Mouse (Mus musculus): ENCODE measurements around the gene Dzip3.
A peak's percentile ranks its signal among the peaks of the same experiment; 100 is the strongest.

Dzip3 gene

DNA sequence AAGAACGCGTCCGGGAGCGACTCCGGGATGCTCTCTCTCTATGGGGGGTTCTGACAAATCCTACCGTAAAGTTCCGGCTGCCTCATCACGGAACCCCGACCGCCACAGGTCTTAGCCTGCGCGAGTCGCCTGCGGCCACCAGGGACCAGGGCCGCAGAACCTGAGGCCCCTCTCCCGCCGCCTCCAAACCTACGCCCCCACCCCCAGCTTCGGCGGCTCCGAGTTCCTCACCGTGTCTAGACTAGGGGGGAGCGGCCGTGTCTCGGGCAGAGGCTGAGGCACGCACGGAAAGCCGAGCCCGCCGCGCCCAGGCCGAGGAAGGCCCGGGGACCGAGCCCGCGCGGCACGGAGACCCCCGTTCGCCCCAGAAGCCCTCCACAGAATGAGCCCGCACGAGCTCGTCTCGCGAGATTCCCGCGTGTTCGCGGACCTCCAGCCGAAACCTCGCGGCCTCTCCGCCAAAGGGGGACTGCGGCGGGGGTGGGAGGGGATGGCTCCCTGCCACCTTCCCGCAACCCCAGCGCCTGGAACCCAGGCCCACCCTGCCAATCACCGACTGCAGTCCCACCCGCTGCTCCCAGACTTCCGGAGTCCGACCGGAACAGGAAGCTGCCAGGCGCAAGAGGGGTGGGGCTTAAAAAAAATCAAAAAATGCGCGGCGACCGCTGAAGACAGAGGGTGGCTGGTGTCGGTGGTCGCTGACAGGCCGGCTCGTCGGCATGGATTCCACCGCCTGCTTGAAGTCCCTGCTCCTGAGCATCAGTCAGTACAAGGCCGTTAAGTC lies at the start of gene Dzip3, which contains the start of gene Cip2a:
Dzip3 (minus strand) TSS at position 607 of the 784 bp plus-strand sequence.
Cip2a (plus strand) TSS at position 627 of the 784 bp plus-strand sequence.
- DNase-seq, result peak; percentile 96 to 97

DNA sequence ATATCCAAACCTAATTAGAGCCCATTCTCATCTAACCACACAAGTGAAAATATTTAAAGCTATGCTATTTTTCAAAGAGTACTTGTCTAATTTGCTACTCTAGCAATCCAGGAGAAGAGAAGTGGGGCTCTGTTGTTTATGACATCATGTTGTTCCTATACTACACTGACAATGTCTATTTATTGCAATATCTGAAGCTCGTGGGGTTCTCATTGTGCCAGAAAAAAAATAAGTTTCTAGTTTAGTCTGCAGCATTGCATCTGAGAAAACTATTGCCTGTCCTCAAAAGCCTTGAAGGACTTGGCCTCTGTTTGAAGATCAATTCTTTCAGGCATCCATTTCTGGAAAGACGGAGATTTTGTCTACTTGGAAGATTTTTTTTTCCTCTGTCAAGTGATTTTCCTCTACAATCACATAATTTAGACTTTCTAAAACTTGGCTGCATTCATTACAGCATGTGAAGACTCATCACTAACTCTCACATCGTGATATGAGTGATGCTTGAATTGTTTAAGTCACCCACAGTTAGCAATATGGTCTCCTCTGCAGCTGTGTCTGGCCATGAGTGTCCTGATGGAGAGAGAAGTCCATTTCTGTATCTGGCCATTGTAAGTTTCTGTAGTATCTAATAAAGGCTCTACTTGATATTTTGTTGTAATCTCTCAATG lies 46.7 kb upstream of the Dzip3 start:
- DNase-seq, result no peak

DNA sequence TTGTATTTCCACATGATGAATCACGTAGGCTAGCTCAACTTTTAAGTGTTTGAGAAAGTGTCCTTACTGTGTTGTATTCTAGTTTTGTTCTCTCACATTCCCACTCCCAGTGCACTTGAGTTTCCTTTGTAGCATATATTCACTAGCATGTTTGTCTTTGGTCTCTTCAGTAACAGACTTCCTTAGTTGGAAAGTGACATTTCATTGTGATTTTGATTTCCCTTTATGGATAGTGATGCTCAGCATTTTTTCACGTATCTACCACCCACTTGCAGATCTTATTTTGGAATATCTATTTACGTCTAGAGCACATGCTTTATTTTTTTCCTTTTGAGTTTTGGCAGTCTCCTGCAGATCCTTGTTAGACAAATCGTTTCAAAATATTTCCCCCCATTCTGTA lies 43.8 kb upstream of the Dzip3 start:
- DNase-seq, result no peak

DNA sequence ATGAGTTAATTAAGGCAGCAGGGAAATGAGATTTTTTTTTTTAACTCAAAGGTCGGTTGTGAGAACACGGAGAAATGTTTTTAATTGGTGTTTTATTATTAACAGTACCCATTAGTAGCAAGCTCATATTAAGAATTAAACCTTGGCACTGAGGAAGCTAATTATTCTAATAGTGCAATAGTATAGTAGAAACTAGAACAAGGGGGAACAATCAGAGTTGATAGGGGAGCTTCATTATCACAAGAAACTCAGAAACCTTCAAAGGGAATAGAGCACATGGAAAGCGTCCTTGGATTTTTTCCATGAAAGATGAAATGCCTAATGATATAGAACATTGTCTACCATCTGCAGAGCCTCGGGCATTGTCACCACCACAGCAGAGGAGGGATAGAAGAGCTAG lies 41.9 kb upstream of the Dzip3 start:
- DNase-seq, result no peak

DNA sequence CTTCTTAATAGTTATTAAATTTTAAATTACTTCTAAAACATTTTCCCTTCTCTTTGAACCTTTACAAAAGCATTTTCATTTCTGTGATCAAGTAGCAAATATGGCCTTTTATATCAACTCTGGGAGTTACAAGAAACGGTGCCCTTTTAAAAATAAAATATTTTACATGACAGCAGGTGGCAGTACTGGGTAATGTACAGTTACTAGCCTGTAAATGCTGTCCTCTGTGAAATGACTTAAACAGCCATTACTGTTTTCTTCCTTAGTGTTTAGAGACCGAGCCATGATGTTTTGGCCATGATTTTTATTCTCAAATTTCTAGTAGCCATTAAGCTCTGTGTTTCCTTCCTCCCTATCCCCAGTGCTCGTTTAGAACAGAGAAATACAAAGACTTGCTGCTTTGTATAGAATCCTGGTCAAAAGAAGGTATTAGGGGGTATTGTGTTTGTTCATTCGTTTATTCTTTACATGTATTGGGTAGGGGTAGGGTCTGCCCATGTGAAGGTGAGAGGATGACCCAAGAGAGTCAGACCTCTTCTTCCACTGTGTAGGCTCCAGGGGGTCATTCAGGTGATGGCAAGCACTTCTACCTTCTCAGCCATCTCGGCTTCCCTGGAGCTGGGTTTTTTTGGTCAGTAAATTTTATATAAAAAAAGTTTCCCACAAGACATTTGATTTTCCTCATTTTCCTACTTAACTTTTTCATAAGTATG lies 22.8 kb upstream of the Dzip3 start:
- peak in 1 of 2 experiments; percentile 13 for DNase-seq

DNA sequence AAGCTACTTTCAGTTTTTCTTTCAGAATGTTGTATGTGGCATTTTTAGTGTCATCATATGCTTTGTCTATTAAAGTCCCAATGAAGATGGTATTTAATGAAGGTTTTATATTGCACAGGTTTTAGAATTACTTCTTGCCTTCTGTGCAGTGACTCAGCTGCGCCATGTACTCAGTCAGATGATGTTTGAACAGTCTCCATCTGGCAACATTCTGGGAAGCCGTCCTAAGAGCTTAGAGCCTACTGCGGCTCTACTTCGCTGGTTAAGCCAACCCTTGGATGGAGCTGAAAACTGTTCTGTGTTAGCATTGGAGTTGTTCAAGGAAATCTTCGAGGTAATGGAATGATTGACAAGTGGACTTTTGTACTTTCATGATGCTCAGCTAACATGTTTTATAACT lies 10.2 kb upstream of the Dzip3 start:
- no peak for DNase-seq

DNA sequence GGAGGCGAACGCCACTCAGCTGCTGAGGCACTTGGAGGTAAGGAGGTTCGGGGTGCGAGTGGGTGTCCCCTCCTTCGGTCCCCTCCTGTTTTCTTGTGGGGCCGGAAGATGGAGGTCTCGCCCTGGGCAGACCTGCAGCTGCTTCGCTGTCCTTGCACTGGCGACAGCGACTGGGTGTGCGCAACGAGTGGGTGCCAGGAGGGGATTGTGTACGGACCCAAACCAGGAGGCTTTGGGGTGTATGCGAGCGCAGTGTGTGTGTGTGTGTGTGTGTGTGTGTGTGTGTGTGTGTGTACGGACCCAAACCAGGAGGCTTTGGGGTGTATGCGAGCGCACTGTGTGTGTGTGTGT lies 353 bp upstream of the Dzip3 start:
- DNase-seq, result no peak

DNA sequence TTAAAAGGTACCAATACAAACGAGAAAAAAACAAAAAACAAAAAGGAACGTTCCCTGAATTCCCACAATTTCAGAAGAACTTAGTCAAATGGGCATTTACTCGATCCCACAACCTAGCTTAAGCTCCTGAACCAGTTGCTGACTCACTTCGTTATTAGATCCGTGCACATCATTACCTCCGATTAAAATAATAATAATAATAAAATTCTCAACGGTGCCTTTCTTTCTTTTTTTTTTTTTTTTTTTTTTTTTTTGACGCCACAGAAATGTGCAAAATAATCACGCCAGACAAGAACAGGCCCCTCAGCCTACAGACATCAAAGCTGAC lies 770 bp downstream of the Dzip3 start:
- no peak for DNase-seq

DNA sequence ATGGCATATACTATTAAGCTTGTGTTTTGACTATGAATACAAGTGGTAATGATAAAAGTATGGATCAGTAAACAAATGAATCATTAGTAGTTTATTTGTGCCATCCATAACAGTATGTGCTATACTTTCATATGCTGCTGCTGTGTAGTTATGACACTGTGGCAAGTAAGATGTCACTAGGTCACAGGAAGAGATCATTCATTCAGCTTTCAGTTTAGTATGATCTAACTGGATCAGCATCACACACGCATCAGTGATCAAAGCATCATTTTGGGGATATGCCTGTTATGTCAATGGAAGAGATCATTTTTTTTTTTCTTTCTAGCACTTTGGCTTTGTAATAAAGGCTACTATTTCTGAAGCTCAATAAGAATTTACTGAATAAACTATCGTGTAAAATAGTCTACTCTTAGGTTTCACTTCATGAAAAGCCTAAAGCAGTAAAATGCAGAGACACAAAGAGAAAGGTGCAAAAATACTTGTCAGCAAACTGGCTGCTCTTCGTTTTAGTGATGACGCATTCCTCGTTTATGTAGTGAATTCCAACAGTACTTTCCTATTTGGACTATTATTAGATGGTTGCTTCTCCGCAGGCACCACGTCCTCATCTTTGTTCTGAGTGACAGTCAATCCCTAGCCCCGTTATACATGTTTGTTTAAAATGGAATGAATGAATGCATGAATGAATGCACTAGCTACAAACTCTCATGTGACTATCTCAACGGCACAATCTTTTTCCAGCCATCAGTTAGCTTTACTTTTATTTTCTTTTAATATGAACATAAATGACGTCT lies 1.3 kb downstream of the Dzip3 start:
- peak in 1 of 2 experiments; percentile 27 for DNase-seq

DNA sequence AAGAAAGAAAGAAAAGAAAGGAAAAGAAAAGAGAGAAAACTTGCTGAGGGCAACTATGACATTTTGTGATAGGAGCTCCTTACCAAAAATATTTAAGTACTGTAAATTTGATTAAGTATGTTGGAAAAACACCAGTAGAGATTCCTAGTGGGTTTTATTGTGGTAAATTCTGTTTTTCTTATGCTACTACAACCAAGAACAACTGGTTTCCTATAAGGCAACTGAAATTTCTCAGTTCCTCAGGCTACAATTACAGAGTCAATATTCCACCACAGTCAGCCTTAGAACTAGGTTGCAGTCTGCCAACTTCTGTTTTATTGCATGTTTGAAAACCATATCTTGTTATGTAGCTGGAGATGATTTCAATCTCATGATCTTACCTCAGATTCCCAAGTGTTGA lies 4.3 kb downstream of the Dzip3 start:
- DNase-seq, result no peak

DNA sequence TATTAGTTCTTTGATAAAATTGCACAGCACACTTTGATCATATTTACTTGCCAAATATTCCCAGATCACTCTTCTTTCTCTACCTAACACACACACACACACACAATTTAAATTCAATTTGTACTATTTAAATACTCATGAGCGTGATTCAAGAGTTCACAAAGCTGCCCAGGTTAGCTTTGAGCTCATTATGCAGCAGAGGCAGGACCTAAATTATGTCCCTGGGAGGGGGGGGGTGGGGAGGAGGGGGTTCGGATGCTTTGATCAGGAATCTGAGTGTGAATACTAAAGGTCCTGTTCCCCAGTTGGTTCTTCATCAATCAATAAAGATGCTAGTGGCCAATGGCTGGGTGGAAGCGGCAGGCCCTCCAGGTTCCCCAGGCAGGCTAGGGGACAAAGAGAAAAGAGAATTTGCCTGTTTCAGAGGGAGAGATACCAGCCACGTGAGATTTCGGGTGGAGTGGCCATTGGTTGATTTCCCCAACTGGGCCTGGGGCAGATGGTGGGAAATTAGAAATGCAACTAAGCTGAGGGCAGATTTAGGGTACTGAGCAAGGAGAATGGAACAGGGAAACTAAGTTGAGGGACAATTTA lies 8.8 kb downstream of the Dzip3 start:
- no peak for DNase-seq

DNA sequence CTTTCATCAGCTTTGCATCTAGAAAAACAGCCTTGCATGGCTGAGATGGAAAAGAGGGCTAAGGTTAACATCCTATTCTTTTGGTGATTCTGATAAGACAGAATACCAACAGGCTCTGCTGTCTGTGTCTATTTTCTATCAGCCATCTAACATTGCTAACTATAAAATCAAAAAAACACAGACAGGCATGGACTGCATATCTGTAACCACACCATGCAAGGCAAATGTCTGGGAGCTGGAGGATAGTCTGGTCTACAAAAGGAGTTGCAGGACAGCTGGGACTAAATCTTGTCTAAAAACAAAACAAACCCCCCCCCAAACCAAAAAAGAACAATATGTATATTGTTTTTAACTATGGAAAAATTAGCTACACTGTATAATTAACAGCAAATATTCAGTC lies 14.0 kb downstream of the Dzip3 start:
- no peak for DNase-seq

DNA sequence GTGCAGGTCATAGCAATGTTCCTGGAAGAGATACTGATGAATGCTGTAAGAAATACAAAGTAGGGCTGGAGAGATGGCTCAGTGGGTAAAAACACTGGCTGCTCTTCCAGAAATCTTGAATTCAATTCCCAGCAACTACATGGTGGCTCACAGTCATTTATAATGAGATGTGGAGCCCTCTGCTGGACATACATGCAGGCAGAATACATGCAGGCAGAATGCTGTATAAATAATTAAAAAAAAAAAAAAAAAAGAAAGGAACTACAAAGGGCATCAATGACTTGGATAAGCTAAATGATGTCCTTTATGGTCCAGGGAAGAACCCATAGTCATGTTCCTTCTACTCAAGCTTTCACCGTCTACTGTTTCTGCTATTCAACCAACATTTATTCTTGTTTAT lies 20.4 kb downstream of the Dzip3 start:
- peak in 1 of 2 experiments; percentile 30 for DNase-seq

DNA sequence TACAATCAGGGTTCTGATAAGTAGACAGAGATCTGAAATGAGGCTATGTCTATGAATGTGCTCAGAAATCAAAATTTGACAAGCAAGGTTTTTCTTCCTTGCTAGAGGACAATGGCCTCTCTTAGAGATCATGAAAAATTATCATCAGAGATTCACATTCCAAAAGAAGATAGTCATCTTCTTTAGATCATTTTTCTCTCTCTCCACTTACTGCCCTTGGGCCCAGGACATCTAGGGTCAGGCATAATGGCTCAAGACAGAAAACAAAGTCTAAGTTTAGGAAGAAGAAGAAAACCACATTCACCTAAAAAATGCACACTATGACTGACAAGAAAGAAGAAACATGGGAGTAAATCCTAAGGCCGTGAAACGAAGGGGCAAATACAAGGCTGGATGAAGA lies 21.0 kb downstream of the Dzip3 start:
- no peak for DNase-seq

DNA sequence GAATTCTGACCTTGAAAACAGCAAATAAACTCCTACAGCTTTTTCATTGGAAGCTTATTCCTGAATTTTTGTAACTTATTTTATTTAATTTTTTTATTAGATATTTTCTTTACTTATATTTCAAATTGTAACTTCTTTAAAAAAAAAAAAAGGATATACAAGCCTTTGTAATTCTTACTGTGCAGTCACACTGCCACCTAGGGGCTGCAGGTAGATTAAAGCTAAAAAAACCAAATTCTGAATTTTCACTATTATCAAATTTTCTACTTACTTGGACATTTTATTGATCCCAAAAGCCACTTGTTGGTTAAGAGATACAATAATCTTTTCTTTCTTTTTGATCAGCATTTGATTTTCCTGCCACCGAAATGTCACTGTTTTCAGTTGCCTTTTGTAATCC lies 52.2 kb downstream of the Dzip3 start:
- DNase-seq, result peak; percentile 49 to 61

DNA sequence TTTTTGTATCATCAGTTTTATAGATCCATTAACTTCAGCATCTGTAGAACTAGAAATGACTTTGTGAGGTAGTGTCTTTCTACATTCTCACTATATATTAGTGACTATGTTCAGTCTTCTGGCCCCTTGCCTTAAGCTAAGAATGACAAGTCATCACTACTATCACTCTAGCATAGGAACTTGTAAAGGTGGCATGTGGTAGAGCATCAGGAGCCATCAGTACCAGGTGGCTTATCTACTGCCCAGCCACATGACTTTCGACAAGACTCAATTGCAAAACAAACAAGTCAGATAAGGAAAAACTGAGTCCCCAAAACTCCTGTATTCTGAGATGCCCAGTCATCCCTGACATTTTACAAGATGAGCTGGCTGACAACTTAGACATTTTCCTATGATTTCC lies 70.2 kb downstream of the Dzip3 start:
- no peak for DNase-seq

DNA sequence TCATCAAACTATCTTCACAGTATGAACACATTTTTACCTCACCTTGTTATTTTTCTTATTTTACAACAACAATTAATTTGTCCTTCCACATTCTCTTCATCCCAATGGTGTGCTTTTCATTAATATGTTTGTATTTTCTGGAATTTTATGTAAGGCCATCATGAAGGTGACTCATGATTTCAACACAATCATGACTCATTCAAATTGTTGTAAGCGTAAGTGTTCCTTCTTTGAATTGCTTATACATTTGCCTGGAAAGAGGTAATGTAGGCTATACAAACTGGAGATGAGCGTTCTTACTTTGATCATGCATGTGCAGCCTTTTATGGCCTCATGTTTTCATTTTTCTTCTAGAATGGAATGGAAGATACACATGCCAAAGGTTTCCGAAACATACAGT lies 80.8 kb downstream of the Dzip3 start:
- no peak for DNase-seq

DNA sequence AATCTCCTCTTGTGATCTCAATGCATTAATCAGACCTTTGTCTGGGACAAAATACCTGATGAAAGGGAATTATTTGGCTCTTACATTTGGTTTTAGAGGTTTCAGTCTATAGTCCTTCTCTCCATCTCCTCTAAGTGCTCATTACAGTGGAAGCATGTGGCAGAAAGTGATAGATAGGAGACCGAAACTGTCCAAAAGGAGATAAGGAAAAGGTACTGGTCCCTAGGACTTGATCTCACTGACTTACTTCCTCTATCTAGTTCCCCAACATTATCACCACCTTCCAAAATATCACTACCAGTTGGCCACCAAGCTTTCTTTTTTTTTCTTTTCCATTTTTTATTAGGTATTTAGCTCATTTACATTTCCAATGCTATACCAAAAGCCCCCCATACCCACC lies 82.8 kb downstream of the Dzip3 start:
- no peak for DNase-seq

DNA sequence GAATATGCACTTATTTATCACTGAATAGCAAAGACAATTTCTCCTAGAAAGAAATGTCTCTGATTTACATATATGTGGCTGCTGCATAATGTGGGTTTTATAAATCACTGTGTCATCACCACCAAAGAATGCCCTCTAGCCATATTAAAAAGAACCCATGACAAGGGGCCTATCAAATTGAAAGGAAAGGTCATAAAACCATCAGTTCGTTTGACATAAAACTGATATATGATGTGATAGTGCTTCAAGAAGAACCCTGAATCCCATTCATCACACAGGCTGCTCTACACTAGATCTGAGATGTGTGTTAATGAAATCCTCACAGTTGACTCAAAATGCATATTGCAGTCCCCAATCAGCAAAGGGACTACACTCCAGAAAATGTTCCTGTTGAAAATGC lies 94.1 kb downstream of the Dzip3 start:
- no peak for DNase-seq

DNA sequence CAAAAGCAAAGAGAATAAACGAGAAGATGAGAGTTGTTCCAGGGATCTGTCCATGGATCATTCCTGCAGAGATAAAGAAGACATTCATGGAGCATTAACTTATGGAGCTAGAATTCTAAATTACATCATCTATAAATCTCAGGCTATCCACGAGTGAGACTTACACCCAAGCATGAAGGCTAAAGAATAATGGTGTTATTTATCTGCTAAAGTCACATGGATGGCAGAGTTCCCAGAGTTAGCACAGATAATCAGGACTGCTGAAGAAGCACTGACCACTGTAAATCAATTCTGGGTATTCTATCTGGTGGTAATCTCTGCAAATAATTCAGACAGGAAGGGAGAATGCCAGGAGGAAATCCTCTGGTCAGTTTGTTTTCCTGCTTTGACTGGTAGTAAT lies 103.2 kb downstream of the Dzip3 start:
- no peak for DNase-seq
